Mouse (Mus musculus): ENCODE results near the gene Gins2.

- TF ChIP-seq CTCF (conservative IDR thresholded peaks at IDR 0.05; ENCODE audit: insufficient read depth, insufficient read length, low read depth, low read length) (no peak), POLR2A (IDR thresholded peaks at IDR 0.05; ENCODE audit: low read depth, low read length) (no peak)
These were observed 13.6 kb upstream of the Gins2 start for GRCm38 (mm10) chr8:120602672-120603071.
